Mouse (Mus musculus) heart, postnatal 0 days (tissue): ENCODE results near the gene Theg. TPM values are rescaled to one million over a fixed set of nuclear protein-coding genes. Genes with fewer than 3 reads are reported as not detected.

Source experiments
- ATAC-seq: fragments of 200-750 bp; cut with Nextera tagmentation; 2 replicates; pipeline ENCODE4 v1.8.0; 2017; ENCODE audit warnings: low read depth, moderate number of reproducible peaks, moderate library complexity; ENCODE audit not compliant: insufficient read depth
- DNase-seq: peaks from one replicate; pipeline ENCODE4 v3.0.0-alpha.2; 2016; ENCODE audit warnings: low spot score
- H3K27ac ChIP-seq: fragments of 300-500 bp; sonication (generic); 2 replicates; pipeline ENCODE4 v1.5.1; 2014; ENCODE audit warnings: low read depth, mild to moderate bottlenecking
- H3K27me3 ChIP-seq: fragments of 300-500 bp; sonication (generic); 2 replicates; pipeline ENCODE4 v1.6.1; 2014; ENCODE audit warnings: low read length, mixed read lengths; ENCODE audit not compliant: control insufficient read depth, insufficient read depth
- H3K36me3 ChIP-seq: fragments of 300-500 bp; sonication (generic); replicated peaks from 2 replicates; pipeline ENCODE4 v1.6.1; 2014; ENCODE audit warnings: low read length, mixed read lengths; ENCODE audit not compliant: control insufficient read depth, insufficient read depth
- H3K4me1 ChIP-seq: fragments of 300-500 bp; sonication (generic); 2 replicates; pipeline ENCODE4 v1.6.1; 2014; ENCODE audit warnings: antibody characterized with exemption; ENCODE audit not compliant: control insufficient read depth, insufficient read depth
- H3K4me2 ChIP-seq: fragments of 300-500 bp; sonication (generic); 2 replicates; pipeline ENCODE4 v1.6.1; 2014; ENCODE audit warnings: low read depth, mild to moderate bottlenecking, low read length, moderate library complexity
- H3K4me3 ChIP-seq: fragments of 300-500 bp; sonication (generic); 2 replicates; pipeline ENCODE4 v1.5.1; 2014; ENCODE audit warnings: low read depth, low read length
- H3K9ac ChIP-seq: fragments of 300-500 bp; sonication (generic); replicated peaks from 2 replicates; pipeline ENCODE4 v1.6.1; 2014; ENCODE audit warnings: low read depth, low read length, mixed read lengths
- H3K9me3 ChIP-seq: fragments of 300-500 bp; sonication (generic); replicated peaks from 2 replicates; pipeline ENCODE4 v1.6.1; 2016; ENCODE audit warnings: low read length; ENCODE audit not compliant: control insufficient read depth
- CTCF ChIP-seq: IDR thresholded peaks from 2 replicates; pipeline ENCODE4 v1.5.1; 2016; ENCODE audit warnings: antibody characterized with exemption, control low read depth, low read depth
- EP300 ChIP-seq: IDR thresholded peaks from 2 replicates; pipeline ENCODE4 v1.6.1; 2016; ENCODE audit warnings: antibody characterized with exemption, low read depth
- WGBS: fragments of 180-500 bp; shearing (Covaris S2); extraction: QIAGEN DNeasy Blood & Tissue Kit; methylation state at CpG from one replicate; pipeline ENCODE4 v1.1.7; 2014; 5-methylcytosine and 5-hydroxymethylcytosine counted together
- polyA plus RNA-seq: library from polyadenylated mRNA; unstranded; fragments of >200 nt; fragmentation: Nextera tagmentation; extraction: Ambion mirVana; gene quantifications from 2 replicates; pipeline ENCODE4 v1.2.1, GENCODE M21; 2015
- total RNA-seq: library from RNA; depleted of rRNA; stranded (reverse); fragments of >200 nt; gene quantifications from 2 replicates; pipeline ENCODE4 v1.2.3, GENCODE M21; 2014; ENCODE audit warnings: low replicate concordance

Theg gene
- total and polyA plus RNA-seq, 2 experiments from 2014 or later = not detected

DNA sequence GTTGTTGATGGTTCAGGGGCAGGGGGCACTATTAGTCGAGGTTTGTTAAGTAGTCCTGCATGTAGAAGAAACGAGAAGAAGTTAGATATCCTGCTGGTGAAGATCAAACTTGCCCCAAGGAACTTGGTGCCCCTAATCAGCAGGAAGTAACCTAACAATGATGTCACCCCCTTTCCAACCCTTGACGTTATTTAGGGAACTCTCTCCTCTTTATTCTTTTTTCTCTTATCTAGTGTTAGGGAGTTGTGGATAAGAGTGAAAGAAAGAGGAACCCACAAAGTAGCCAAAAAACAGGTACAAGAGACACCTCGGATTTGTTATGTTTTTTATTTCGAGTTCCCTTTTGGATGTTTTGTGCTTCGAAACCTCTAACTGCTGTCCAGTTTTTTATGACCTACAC lies 7.0 kb upstream of the Theg start:
- TF ChIP-seq EP300 (no peak), CTCF (no peak)
- H3K27me3 ChIP-seq = peaks cover 21% of the 10 kb centered on the region
- DNase-seq (no peak), ATAC-seq (no peak)
- WGBS = 37% methylated on average over 6 of the region's 6 CpGs
- no peak overlapping the region for H3K27ac ChIP-seq
- H3K36me3 ChIP-seq = no peaks in the 10 kb centered on the region
- no peak overlapping the region for H3K9ac ChIP-seq
- no peak overlapping the region for H3K4me3 ChIP-seq
- no peaks in the 10 kb centered on the region for H3K9me3 ChIP-seq
- no peak overlapping the region for H3K4me2 ChIP-seq
- H3K4me1 ChIP-seq = no peaks in the 10 kb centered on the region

DNA sequence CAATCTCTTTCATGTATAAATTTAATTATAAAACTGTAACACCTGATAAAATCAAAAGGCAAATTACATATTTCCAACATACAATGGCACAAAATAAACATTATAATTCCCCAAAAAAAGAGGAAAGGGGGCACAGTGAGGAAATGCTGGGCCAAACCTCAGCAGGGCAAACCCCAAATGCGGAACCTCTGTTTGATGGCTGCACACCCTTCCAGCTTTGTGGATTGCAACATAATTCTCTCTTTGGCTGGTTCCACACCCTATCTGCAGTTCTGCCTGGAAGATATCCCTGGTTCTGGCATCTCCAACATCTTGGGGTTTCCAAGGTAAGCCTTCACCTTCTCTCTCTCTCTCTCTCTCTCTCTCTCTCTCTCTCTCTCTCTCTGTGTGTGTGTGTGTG lies 3.6 kb upstream of the Theg start:
- Histone ChIP-seq H3K4me1 (no peaks in the 10 kb centered on the region), H3K9ac (no peak overlapping the region), H3K4me3 (no peak overlapping the region), H3K4me2 (no peak overlapping the region), H3K27me3 (peaks cover 12% of the 10 kb centered on the region), H3K36me3 (no peaks in the 10 kb centered on the region), H3K27ac (no peak overlapping the region), H3K9me3 (no peaks in the 10 kb centered on the region)
- no peak for ATAC-seq
- no peak for DNase-seq
- WGBS = 82% methylated on average over 1 of the region's 1 CpGs
- TF ChIP-seq EP300 = no peak
- TF ChIP-seq CTCF = no peak

DNA sequence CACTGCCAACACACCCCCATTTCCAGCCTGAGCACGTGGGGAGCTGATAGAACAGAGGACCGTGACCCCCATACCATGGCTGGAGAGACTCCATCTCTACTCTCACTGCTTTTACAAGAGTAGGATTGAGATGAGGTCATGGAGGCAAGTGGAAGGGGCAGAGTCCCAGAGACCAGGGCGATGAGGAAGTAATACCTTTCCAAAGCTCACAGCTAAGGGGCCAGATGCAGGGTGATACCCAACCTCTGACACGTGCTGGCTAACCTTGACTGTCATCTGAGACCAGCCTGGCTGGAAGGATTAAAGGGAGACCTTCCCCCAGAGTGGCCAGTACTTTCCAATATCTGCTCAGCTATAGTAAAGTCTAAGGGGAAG lies 608 bp upstream of the Theg start:
- no peak for ATAC-seq
- WGBS = 53% methylated on average over 4 of the region's 4 CpGs

DNA sequence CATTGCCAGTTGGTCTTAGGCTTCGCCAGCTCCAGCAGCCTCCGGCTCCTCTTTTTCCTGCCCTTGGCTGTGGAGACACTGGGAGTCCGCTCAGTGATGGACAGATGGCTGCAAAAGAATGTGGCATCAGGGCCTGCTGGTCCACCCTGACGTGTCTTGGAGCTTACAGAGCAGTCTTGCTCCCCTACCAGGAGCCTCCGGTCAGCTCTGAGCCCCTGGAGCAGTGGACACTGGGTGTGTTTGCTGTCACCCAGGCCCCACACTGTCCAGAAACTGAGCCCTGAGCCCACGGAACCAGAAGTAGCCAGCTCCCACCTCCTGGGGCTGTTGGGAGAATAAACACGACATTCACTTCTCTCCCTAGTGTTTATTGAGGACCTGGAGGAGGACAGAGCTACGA lies 888 bp downstream of the Theg start:
- WGBS = 64% methylated on average over 8 of the region's 8 CpGs

More for the DNA sequence above, 608 bp upstream of the Theg start:
- Histone ChIP-seq H3K36me3 (no peaks in the 10 kb centered on the region), H3K9me3 (no peaks in the 10 kb centered on the region), H3K4me3 (no peak overlapping the region), H3K27ac (no peak overlapping the region), H3K4me1 (no peaks in the 10 kb centered on the region), H3K9ac (no peak overlapping the region), H3K4me2 (no peak overlapping the region), H3K27me3 (no peaks in the 10 kb centered on the region)
- no peak for DNase-seq
- no peak for TF ChIP-seq EP300
- no peak for TF ChIP-seq CTCF

DNA sequence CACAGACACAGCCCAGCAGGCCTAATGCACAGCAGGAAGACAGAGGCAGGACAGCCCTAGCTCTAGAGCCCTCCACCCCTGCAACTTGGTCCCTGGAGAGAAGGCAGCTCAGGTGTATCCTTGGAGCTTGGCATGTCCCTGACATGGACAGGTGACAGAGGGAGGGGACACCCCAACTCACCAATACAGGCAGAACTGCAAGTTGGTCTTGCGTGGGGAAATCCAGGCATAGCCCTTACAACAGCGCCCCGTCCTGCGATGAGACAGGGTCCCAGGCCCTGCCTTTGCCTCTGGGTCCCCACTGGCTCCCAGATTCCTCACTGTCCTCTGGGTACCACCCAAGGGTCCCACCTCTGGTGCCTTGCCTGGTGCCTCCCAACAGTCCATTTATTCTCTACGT lies 1.4 kb downstream of the Theg start:
- TF ChIP-seq EP300 (no peak), CTCF (no peak)
- no peak for ATAC-seq
- Histone ChIP-seq H3K4me1 (no peaks in the 10 kb centered on the region), H3K27ac (no peak overlapping the region), H3K27me3 (no peaks in the 10 kb centered on the region), H3K4me2 (no peak overlapping the region), H3K9ac (no peak overlapping the region), H3K4me3 (no peak overlapping the region), H3K36me3 (no peaks in the 10 kb centered on the region), H3K9me3 (no peaks in the 10 kb centered on the region)
- WGBS = 88% methylated on average over 5 of the region's 5 CpGs
- DNase-seq = no peak

More for the DNA sequence above, 888 bp downstream of the Theg start:
- no peak for TF ChIP-seq CTCF
- no peak for TF ChIP-seq EP300
- H3K9me3 ChIP-seq = no peaks in the 10 kb centered on the region
- ATAC-seq = no peak
- no peak for DNase-seq
- no peak overlapping the region for H3K4me3 ChIP-seq
- H3K9ac ChIP-seq = no peak overlapping the region
- no peaks in the 10 kb centered on the region for H3K4me1 ChIP-seq
- H3K4me2 ChIP-seq = no peak overlapping the region
- no peak overlapping the region for H3K27ac ChIP-seq
- no peaks in the 10 kb centered on the region for H3K36me3 ChIP-seq
- no peaks in the 10 kb centered on the region for H3K27me3 ChIP-seq

DNA sequence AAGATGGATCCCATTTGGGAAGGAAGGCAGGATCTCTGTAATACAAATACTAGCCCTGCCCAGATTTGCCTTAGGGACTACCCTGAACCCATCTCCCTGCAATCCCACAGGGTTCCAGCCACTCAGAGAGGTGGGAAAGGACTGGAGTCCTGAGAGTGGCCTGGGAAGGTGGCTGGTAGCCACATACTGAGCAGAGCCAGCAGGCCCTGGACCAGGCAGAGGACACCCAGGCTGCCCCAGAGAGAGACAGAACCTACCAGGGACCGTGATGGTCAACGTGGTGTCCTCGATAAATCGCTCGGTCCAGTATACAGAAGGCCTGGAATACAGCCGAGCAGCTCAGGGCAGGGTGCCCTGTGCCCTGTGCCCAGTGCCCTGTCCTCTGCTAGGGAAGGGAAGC lies 2.0 kb downstream of the Theg start:
- TF ChIP-seq EP300 (no peak), CTCF (no peak)
- Histone ChIP-seq H3K9ac (no peak overlapping the region), H3K4me3 (no peak overlapping the region), H3K36me3 (no peaks in the 10 kb centered on the region), H3K4me2 (no peak overlapping the region), H3K27ac (no peak overlapping the region), H3K4me1 (no peaks in the 10 kb centered on the region), H3K27me3 (no peaks in the 10 kb centered on the region), H3K9me3 (no peaks in the 10 kb centered on the region)
- 86% methylated on average over 6 of the region's 6 CpGs for WGBS
- DNase-seq (no peak), ATAC-seq (no peak)
